Mouse (Mus musculus): ENCODE results near the gene Mymk.
A peak's percentile ranks its signal among the peaks of the same experiment; 100 is the strongest.

Mymk gene

GRCm38 (mm10) chr2:27032361-27032760 lies 39.6 kb downstream of the Mymk start:
- DNase-seq, result no peak

DNA sequence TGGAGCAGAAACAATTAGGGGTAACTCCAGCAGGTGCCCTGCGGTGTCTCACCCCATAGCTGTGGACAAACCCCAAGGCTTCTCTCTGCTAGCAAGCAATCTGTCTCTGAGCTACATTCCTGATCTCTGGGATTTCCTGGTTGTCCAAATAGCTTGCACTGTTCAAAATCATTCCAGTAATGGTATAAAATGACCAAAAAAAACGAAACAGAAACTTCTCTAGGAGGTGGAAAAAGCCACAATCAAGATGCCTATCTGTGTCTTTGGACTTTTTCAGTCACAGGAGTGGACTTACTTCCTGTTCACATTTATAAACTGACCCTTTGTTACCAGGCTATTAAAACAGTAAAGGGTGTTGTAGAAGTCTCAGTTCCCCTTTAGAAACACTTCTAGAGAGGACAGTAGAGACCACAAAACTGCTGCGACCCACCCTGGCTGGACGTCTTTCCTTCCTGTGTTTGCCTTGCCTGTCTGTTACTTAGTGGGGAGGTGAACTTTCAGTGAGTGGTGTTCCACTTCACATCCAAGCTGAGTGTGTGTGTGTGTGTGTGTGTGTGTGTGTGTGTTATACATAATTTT lies 43.5 kb downstream of the Mymk start:
- no peak for DNase-seq

DNA sequence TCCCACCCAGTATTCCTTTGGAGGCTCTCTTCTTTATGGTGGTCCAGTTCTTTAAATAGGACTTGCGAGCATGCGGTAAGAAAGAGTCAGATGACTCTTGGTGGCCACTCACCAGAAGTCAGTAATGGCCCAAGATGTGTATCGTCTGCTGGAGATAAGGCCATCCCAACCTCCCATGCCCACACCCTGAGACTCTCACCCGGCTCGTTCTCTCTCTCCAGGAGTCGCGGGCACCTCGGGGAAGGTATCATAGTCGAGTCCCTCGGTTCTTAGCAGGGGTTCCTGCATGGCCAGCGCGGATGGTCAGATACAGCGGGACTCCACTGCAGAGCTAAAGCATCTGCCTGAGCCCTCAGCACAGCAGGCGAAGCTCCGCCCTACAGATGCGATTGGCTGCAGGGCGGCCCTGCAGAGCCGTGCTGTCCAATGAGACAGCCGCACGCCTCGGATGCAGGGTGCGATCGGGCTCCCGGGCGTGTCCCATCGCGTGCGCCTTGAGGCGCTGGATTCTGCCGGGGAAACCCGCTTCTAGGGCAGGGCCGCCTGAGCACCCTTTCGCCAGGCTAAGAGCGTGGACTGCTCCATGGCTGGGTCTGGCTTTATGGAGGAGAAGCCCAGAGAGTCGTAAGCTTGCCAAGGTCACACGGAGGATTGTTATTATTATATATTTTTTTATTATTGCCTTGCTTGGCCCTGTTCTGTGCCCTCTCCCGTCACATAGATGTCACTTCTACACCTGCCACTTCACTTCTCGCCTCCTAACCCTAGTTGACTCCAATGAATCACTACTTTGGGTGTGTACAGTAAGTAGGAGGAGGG lies 44.2 kb downstream of the Mymk start, which contains the start of gene Slc2a6:
TSS of gene Slc2a6 (minus strand) at position 381 of the 819 bp plus-strand sequence.
- peak; percentile 72 to 77 for DNase-seq

GRCm38 (mm10) chr2:27026857-27027617 lies 44.9 kb downstream of the Mymk start:
- no peak for DNase-seq

DNA sequence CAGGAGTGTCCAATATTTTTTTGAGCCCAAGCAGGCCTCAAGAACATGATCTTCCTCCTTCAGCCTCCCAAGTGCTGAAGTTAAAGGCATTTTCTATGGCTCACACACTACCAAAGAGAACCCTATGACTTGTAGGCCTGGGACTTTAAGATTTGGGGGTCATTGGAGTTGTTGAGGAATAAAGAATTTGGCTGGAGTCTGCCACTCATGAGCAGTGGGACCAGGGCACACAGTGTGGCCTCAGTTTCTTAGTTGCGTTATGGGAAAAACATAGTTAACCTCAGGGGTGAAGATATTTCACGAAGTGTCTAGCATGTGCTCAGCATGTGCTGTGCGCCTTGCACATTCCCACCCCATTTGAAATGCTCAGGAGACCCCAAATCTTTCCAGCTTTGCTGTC lies 45.6 kb downstream of the Mymk start:
- DNase-seq, result no peak

DNA sequence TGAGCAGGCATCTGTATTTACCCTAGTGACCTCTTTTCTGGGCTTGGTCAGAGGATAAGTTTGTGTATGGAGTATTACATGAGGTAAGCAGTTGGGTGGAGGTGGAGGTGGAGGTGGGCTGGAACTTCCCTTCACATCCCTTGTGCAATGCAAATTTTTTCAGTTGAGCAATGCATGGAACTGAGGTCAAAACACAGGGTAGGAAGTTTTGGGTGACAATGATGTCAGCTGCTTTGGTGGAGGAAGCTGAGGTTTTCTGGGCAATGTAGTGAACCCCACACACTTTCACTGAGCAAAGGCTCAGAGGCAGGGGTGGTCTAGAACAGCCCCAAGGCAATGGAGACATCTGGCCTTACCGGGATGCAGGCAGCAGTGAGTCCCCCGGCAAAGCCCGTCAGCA lies 46.4 kb downstream of the Mymk start:
- no peak for DNase-seq

- no peak for DNase-seq
Measured at GRCm38 (mm10) chr2:27024136-27024535, 47.8 kb downstream of the Mymk start.

DNA sequence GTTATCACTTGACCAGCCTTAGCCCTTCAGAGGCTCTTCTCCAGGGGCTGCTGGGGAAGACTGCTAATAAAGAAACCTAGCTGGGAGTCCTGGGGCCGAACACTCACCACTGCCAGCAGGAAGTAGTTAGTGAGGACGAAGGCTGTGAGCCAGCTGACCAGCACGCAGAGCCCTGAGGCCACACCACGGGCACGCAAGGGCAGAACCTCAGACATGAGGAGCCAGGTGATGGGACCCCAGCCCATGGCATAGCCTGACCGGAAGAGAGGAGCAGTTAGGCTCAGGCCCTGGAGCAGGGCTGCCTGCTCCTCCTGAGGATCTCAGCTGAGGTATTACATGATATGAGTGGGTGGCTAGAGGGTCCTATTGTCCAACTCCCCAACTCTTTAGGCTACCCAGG lies 49.4 kb downstream of the Mymk start:
- no peak for DNase-seq

DNA sequence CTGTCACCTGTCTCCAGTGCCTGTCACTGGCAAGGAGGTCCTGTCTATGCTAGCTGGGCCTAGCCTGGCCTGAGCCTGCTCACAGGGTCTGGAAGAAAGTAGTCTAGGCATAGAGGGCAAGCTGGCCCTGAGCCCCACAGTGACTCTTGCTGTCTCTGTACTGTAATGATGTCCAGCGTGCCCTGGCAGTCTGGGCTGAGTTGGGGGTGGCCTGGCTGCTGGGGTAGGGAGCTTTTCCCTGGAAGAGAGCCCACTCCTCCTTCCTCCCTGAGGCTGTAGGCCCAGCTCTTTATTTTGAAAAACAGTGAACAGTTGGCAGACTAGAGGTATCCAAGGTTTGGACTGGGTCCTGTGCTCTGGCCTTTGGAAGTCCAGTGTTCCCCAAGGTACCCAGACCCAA lies 50.9 kb downstream of the Mymk start:
- no peak for DNase-seq

GRCm38 (mm10) chr2:27019530-27019929 lies 52.4 kb downstream of the Mymk start:
- no peak for DNase-seq

- DNase-seq, result no peak
Measured at GRCm38 (mm10) chr2:27017802-27018201, 54.2 kb downstream of the Mymk start.

Measured in thymus, adult 18-20 months (tissue).